Mouse (Mus musculus) megakaryocyte, adult 5-6 weeks (primary cell): ENCODE measurements around the gene Map4k4. TPM values are rescaled to one million over a fixed set of nuclear protein-coding genes. Genes with fewer than 3 reads are reported as not detected.
A peak's percentile ranks its signal among the peaks of the same experiment; 100 is the strongest.

ENCODE experiments used
- ATAC-seq: 2 replicates; pipeline ENCODE4 v1.8.0; 2016; ENCODE audit warnings: mild to moderate bottlenecking, inconsistent platforms; ENCODE audit not compliant: poor library complexity, severe bottlenecking
- total RNA-seq, 2 experiments: library from RNA; stranded (forward) in 1 of 2; stranded (reverse) in 1 of 2; fragments of 153-499, 151-499 nt in 1 of 2; fragments of 221-1000, 200-1000 nt in 1 of 2; gene quantifications; 2 replicates each; pipeline versions ENCODE4 v1.2.3 to v1.2.4; 2015 to 2017

Gene Map4k4
- total RNA-seq, 2 experiments from 2014 or later = 52.3 to 190 TPM

- no peak for ATAC-seq
These were observed 88.1 kb downstream of the Map4k4 start for GRCm38 (mm10) chr1:39988841-39989240.

- ATAC-seq = no peak
These were observed 89.3 kb downstream of the Map4k4 start for GRCm38 (mm10) chr1:39990041-39990440.

DNA sequence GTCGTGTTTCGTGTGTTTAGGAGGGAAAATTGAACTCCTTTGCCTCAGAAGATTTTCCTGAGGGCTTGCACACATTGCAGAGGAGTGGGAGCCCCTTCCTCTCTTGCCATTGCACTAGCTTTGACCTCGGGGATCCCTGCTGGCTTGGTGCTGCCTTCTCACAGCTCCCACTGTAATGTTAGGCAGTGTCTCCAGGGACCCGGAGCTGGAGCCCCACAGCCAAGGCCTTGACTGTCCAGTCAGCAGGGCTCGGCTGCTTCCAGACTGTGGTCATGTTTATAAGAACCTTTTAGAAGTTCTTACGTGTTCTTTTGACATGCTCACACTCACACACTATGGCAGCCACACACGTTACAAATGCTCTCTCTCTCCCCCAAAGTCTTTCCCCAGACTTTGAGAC, 93.2 kb downstream of the Map4k4 start:
- ATAC-seq = no peak

DNA sequence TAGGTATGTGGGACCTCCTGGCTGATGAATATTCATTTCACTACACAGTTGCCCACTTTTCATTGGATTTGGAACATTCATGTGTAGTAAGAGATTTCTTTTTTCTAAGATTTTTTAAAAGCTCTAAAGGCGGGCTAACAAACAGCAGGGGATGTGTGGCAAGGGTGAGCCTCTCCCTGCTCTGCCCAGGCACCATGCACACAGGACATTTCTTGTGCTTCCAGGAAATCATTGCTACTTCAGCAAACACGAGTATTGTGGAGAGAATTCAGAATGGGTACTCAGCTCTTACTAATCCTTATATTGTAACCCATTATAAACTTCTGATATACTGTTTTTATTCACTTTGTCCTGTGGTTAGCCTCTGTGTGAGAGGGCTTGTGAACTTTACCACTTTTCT, 94.9 kb downstream of the Map4k4 start:
- ATAC-seq = no peak

- no peak for ATAC-seq
These were observed 99.8 kb downstream of the Map4k4 start for GRCm38 (mm10) chr1:40000476-40000875.

- no peak; the same call in 1 of the 2 replicates for ATAC-seq
These were observed 100.2 kb downstream of the Map4k4 start for GRCm38 (mm10) chr1:40000899-40001298.

- peak; percentile 59; the same call in 1 of the 2 replicates for ATAC-seq
These were observed 101.5 kb downstream of the Map4k4 start for GRCm38 (mm10) chr1:40002129-40002727.

GRCm38 (mm10) chr1:40006043-40006651, 105.4 kb downstream of the Map4k4 start:
- ATAC-seq = no peak

DNA sequence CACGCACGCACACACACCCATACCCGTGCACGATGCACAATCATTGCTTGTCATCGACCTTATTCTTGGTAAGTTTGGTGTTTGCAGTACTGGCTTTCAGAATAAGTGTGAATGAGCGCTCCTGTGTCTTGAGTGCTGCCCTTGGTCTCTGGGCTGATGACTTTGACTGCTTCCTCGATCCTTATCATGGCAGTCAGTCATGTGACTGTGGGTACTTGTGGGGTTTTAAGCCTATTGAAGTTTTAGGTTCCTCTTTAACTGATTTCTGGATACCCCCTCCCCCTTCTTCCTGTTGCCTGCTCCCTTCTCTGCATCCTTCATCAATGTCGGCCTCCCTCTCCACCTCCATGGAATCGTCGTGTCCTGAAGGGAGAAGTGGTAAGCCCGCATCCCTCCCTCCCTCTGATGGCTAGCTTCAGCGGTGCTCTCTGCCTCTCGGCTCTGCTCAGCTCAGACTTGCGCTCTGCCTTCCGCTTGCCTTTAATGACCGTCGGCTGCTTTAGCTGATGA, 107.3 kb downstream of the Map4k4 start:
- ATAC-seq = peak; percentile 70

GRCm38 (mm10) chr1:40012696-40013095, 112.0 kb downstream of the Map4k4 start:
- no peak for ATAC-seq

DNA sequence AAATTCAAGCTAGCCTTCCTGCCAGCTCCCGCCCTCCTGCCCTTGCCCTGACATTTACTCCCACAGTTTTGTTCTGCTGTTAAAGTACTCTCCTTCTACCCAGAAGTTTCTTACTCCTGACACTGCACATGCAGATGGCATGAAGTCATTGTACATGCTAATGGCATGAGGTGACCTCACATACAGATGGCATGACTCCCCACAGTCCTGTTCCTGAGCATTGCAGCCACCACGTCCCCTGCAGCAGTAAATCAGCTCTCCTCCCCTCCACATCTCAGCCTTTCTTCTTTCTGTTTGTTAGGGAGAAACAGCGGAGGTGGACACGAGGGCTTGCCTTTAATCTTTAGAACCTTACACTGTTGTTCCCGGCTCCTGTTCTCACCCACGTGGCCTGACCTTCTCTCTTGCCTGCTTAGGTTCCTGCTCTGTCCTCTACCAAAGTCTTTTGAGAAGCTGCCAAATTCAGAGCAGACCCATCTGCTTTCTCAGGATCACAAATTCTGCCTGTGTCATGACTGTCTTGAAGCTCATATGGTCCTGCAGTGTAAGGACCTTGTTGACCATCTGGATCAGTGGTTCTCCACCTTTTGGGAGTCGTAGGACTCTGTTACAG, 114.5 kb downstream of the Map4k4 start:
- no peak for ATAC-seq

DNA sequence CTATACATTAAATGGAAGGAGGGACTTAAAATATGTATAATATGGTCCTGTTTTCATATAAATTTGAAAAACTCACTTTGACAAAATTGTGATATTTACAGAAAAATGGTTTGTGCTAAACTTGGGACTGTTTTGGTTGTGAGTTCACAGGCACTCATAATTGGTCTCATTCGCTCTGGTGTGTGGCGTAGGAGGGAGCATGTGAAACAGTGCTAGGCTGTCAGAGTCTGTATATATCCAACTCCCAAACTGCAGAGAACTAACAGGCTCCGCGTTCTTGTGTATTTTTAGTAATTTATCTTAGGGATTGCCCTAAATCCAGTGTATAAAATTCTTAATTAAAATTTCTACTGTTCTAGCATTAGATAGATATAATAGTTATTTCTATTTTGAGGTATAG, 120.9 kb downstream of the Map4k4 start:
- ATAC-seq = no peak

DNA sequence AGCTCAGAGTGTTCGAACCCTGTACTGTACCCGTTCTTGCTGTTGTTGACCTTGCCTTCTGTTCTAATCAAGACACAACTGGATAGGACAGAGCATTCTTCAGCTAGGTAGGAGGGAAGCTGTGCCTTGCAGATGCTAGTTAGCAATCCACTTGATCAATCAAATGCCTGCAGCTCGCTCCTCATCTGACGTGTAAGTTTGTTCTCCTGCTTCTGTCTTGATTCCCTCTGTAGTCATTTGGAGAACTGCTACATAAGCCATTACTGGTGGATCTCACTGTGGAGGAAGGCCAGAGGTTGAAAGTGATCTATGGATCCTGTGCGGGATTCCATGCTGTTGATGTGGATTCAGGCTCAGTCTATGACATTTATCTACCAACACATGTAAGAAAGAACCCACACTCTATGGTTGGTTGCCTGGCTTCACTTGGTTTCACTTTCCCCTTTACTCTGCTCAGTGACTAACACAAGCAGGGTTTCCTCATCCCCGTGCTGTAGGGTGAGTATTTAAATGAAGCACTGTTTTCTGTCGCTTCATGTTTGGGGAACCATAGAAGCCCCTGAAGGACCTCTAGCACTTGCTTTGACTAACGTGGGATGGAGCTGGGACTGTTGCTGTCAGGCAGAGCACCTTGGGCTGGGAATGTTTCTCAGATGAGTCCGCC, 121.9 kb downstream of the Map4k4 start:
- peak; percentile 62 for ATAC-seq

GRCm38 (mm10) chr1:40023206-40023605, 122.5 kb downstream of the Map4k4 start:
- no peak for ATAC-seq

- no peak for ATAC-seq
These were observed 123.0 kb downstream of the Map4k4 start for GRCm38 (mm10) chr1:40023748-40024147.

DNA sequence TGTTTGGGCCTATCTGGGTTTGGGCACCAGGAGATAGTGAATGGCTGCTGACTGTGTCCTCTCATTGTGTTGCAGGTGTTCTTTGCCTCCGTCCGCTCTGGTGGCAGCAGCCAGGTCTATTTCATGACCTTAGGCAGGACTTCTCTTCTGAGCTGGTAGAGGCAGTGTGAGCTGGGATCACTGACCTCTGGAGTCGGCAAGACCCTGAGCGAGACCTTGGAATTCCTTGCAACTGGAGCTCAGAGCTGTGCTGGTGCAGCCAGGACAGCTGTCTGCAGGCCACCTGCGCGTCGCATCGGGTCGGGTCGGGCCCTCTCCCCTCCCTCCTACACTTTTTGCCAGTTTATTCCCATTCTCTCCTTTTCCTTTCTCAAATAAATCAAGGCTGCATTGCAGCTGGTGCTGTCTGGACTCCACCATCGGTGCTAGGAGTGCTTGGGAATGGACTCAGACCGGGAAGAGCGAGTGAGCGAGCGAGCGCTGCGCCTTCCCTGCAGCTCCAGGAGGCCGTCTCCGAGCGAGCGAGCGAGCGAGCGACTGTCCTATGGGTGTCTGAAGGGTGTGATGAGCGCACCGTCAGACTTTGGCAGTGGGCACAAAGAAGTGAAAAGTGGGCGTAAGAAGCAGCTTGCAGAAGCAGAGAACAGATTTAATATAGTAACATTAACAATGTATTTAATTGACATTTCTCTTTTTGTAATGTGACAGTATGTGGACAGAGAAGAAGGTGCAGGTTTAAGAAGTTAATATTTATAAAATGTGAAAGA, 124.0 kb downstream of the Map4k4 start:
- no peak for ATAC-seq

DNA sequence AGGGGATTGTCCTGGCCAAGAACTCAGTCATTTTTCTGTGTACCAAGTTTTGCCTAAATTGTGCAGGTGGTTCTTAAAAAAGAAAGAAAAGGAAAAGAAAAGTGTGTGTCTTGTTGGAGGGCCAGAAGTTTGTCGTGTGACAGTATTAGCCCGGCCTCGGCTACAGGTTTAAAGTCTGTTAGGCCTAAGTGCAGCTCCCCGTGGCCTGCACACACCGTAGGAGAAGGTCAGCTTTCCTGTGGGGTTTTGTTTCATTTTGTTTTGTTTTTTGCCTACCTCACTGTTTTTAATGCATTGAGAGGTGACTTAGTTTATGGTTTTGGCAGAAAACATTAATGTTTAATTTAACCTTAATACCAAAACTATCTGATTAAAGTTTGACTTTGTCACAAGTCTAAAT, 124.7 kb downstream of the Map4k4 start:
- ATAC-seq = no peak

- ATAC-seq = no peak
These were observed 126.5 kb downstream of the Map4k4 start for GRCm38 (mm10) chr1:40027116-40027620.

GRCm38 (mm10) chr1:40028207-40028998, 127.7 kb downstream of the Map4k4 start:
- ATAC-seq = no peak

- no peak for ATAC-seq
These were observed 128.9 kb downstream of the Map4k4 start for GRCm38 (mm10) chr1:40029597-40029996.
